Mouse (Mus musculus) thymus, adult 2 months (tissue): ENCODE measurements around the gene Pir. TPM values are rescaled to one million over a fixed set of nuclear protein-coding genes. Genes with fewer than 3 reads are reported as not detected.

Experiments
- DNase-seq: peaks from one replicate; pipeline ENCODE4 v3.0.0; 2021
- H3K27ac ChIP-seq: fragments of 200-500 bp; 2 replicates; pipeline ENCODE4 v1.5.1; 2012; ENCODE audit warnings: low read length, control low read depth; ENCODE audit not compliant: control insufficient read depth, insufficient read depth
- H3K27me3 ChIP-seq: fragments of 200-500 bp; 2 replicates; pipeline ENCODE4 v1.6.1; 2012; ENCODE audit warnings: mild to moderate bottlenecking, low read length, moderate library complexity, mixed read lengths; ENCODE audit not compliant: control insufficient read depth, insufficient read depth
- H3K36me3 ChIP-seq: fragments of 200-500 bp; 2 replicates; pipeline ENCODE4 v1.6.1; 2012; ENCODE audit warnings: mild to moderate bottlenecking, low read length, moderate library complexity; ENCODE audit not compliant: control insufficient read depth, insufficient read depth
- H3K4me1 ChIP-seq: fragments of 200-500 bp; replicated peaks from 2 replicates; pipeline ENCODE4 v1.6.1; 2012; ENCODE audit warnings: low read length; ENCODE audit not compliant: control insufficient read depth, insufficient read depth
- H3K4me3 ChIP-seq: fragments of 200-500 bp; 2 replicates; pipeline ENCODE4 v1.5.1; 2012; ENCODE audit warnings: mild to moderate bottlenecking, low read length, control low read depth, moderate library complexity; ENCODE audit not compliant: control insufficient read depth, insufficient read depth
- CTCF ChIP-seq: fragments of 200-500 bp; IDR thresholded peaks from 2 replicates; pipeline ENCODE4 v1.5.1; 2012; ENCODE audit warnings: mild to moderate bottlenecking, control low read depth, low read length, moderate library complexity, borderline replicate concordance; ENCODE audit not compliant: control insufficient read depth, poor library complexity, insufficient read depth; ENCODE audit errors: extremely low read depth
- POLR2A ChIP-seq: fragments of 200-500 bp; IDR thresholded peaks from 2 replicates; pipeline ENCODE4 v1.6.1; 2012; ENCODE audit warnings: mild to moderate bottlenecking, low read length, control low read depth, moderate library complexity; ENCODE audit not compliant: control insufficient read depth, poor library complexity, insufficient read depth; ENCODE audit errors: extremely low read depth
- WGBS: fragments of 180-500 bp; shearing (Covaris S2); methylation state at CpG from one replicate; pipeline ENCODE4 v1.1.7; 2018; 5-methylcytosine and 5-hydroxymethylcytosine counted together
- polyA plus RNA-seq: library from polyadenylated mRNA; depleted of rRNA; stranded (reverse); fragments of >200 nt; gene quantifications from 2 replicates; pipeline ENCODE4 v1.2.3, GENCODE M21; 2012

Pir gene
- polyA plus RNA-seq, 1 experiment = 0.57 TPM

GRCm38 (mm10) chrX:164322492-164322891 lies 53.3 kb downstream of the Pir start:
- Histone ChIP-seq H3K4me1 (no peaks in the 10 kb centered on the region), H3K27ac (no peak overlapping the region), H3K36me3 (no peaks in the 10 kb centered on the region), H3K27me3 (no peaks in the 10 kb centered on the region), H3K4me3 (no peak overlapping the region)
- WGBS = 74% methylated on average over 5 of the region's 5 CpGs
- TF ChIP-seq CTCF = no peak
- no peak for TF ChIP-seq POLR2A
- DNase-seq = no peak

DNA sequence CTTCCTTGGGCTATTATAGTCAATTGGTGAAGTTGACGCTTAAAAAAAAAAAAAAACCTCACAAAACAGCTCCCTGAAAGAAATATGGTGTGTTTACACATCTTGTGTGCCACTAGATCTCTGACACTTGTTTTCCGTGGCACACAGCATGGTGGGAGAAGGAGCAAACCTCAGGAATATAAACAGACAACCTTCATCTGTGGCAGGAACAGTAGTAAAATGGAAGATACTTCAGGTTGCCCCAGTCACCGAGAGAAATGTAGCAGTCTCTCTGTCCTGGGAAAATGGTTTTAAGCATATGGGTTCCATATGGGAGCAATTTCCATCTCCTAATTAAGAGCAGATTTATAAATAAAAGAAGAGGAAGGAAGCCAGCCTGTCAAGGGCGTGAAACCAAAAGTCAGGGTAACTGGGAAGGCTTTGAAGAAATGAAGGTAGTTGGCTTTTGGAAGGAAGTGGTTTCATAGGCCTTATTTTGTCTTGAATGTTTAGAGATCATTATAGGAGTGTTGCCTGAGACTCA lies 54.3 kb downstream of the Pir start:
- H3K4me3 ChIP-seq = no peak overlapping the region
- no peak for DNase-seq
- no peak for TF ChIP-seq POLR2A
- no peaks in the 10 kb centered on the region for H3K36me3 ChIP-seq
- 45% methylated on average over 4 of the region's 4 CpGs for WGBS
- no peaks in the 10 kb centered on the region for H3K27me3 ChIP-seq
- no peaks in the 10 kb centered on the region for H3K4me1 ChIP-seq
- no peak overlapping the region for H3K27ac ChIP-seq

DNA sequence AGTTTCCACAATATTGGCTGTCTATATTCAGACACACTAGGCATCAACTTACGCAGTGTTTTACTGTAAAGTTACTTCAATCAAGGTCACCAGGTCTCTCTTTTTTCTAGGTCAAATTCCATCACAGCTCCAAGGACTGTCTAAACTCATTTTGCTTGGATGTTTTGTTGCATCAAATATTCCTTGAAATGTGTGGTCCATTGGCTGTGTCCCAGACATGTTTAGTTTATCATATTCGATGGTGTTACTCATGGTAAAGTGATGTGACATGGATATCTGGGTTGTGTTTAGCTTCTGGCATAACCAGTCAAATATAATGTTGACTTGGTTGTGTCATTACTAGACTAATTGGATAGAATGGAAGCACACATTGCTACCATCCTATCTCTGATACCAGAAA lies 61.2 kb downstream of the Pir start:
- no peaks in the 10 kb centered on the region for H3K36me3 ChIP-seq
- H3K4me1 ChIP-seq = no peaks in the 10 kb centered on the region
- H3K27me3 ChIP-seq = no peaks in the 10 kb centered on the region
- no peak for TF ChIP-seq CTCF
- no peak for TF ChIP-seq POLR2A
- H3K4me3 ChIP-seq = no peak overlapping the region
- 95% methylated on average over 2 of the region's 2 CpGs for WGBS
- H3K27ac ChIP-seq = no peak overlapping the region
- no peak for DNase-seq

DNA sequence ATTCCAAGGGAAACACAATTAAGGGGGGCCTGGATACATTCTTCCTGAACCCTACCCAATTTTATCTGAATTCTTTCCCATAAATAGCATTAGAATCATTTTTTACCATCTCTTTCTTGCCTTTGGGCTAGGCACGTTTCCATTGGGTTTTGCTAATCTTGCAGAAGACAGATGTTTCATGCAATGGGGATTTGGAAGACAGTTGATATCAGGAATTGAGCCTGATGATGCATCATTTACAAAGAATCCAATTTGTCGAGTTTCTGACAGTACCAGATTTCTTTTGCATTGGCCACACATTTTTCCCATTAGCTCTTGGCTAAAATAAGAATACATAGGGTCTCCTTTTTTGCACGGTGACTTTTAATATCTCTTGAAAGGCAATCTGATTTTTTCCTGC lies 61.6 kb downstream of the Pir start:
- Histone ChIP-seq H3K27me3 (no peaks in the 10 kb centered on the region), H3K4me3 (no peak overlapping the region), H3K27ac (no peak overlapping the region), H3K36me3 (no peaks in the 10 kb centered on the region), H3K4me1 (no peaks in the 10 kb centered on the region)
- no peak for DNase-seq
- TF ChIP-seq POLR2A = no peak
- no peak for TF ChIP-seq CTCF
- WGBS = 96% methylated on average over 3 of the region's 3 CpGs

DNA sequence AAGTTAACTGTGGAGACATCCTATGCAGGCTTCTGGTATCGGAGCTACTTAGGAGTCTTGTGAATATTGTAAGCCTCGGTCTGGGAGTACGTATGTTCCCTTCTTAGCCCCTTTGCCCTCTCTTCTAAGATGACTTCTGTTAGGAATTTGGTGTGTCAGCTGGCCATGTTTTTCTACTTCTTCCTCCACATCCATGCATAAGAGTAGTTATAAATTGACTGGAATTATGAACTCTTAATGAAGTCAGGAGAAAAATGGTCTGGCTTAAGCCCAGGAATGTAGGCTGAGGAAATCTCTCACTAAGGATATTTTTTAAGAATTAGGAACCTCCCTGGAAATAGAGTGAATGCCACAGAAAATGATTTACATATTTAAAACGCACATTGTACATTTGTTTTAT lies 69.4 kb downstream of the Pir start:
- no peaks in the 10 kb centered on the region for H3K27me3 ChIP-seq

GRCm38 (mm10) chrX:164345359-164345938 lies 76.3 kb downstream of the Pir start:
- TF ChIP-seq CTCF = no peak
- TF ChIP-seq POLR2A = no peak
- no peaks in the 10 kb centered on the region for H3K4me1 ChIP-seq
- no peak overlapping the region for H3K27ac ChIP-seq
- 98% methylated on average over 4 of the region's 4 CpGs for WGBS
- H3K27me3 ChIP-seq = no peaks in the 10 kb centered on the region
- no peaks in the 10 kb centered on the region for H3K36me3 ChIP-seq
- DNase-seq = no peak
- no peak overlapping the region for H3K4me3 ChIP-seq

More for the DNA sequence above, 69.4 kb downstream of the Pir start:
- 97% methylated on average over 4 of the region's 4 CpGs for WGBS
- no peak overlapping the region for H3K4me3 ChIP-seq
- no peaks in the 10 kb centered on the region for H3K4me1 ChIP-seq
- H3K27ac ChIP-seq = no peak overlapping the region
- DNase-seq = no peak
- TF ChIP-seq POLR2A = no peak
- TF ChIP-seq CTCF = no peak
- no peaks in the 10 kb centered on the region for H3K36me3 ChIP-seq

GRCm38 (mm10) chrX:164348937-164349336 lies 79.8 kb downstream of the Pir start:
- Histone ChIP-seq H3K4me3 (no peak overlapping the region), H3K27ac (no peak overlapping the region), H3K4me1 (no peaks in the 10 kb centered on the region), H3K27me3 (no peaks in the 10 kb centered on the region), H3K36me3 (no peaks in the 10 kb centered on the region)
- DNase-seq = no peak
- TF ChIP-seq POLR2A (no peak), CTCF (no peak)
- 93% methylated on average over 3 of the region's 3 CpGs for WGBS
